Mouse (Mus musculus): ENCODE data around the gene Ceacam9. TPM values are rescaled to one million over a fixed set of nuclear protein-coding genes. Genes with fewer than 3 reads are reported as not detected.

Gene Ceacam9
- polyA plus RNA-seq, 1 experiment: not detected

DNA sequence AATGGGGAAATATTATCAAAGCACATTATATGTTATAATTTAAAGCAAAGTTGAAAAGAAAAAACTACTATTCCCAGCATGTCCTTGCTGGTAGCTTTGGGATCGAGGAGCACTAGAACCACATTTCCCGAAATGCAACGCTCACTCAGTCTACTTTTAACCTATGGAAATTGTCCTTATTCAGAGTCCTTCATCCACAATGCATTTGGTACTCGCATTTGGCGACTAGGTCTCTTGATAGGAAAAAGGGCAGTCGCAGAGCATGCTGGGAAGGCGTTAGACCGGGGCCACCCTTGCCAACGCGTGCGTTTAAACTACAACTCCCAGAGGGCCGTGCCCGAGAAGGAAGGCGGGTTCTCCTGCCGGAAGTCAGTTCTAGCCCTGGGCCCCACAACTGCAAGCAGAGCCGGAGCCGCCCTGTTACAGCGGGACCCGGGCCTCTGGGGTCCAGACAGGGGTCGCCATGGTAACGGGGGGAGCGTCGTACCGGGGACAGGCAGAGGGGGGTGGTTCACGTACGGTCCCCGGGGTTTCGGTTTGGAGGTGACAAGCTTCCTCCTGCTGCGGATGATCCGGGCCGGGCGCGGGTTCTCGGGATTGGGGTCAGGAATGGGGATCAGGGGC lies 16.5 kb downstream of the Ceacam9 start, which contains the start of gene Ap2s1:
Gene Ap2s1, plus strand, starts transcription at position 338 of the 624 bp plus-strand sequence.
- Histone ChIP-seq H3K4me1 (ENCODE audit: control insufficient read depth, insufficient read depth, low read length) (peaks cover 7% of the 10 kb centered on the region; the same call in 1 of the 2 replicates), H3K4me3 (replicated peaks; ENCODE audit: extremely low read depth, low read depth, low read length) (peak within 1 kb of the TSS; percentile 95)
- under 1% methylated on average over 34 of the region's 34 CpGs for WGBS
- TF ChIP-seq POLR2A (IDR thresholded peaks at IDR 0.05; ENCODE audit: borderline replicate concordance, extremely low read depth, low read depth, low read length) (peak; percentile 75; the same call in 1 of the 2 replicates), CTCF (IDR thresholded peaks at IDR 0.05; ENCODE audit: insufficient read depth, low read length) (no peak)
- DNase-seq: peak; percentile 92

- WGBS: 45% methylated on average over 10 of the region's 10 CpGs
- TF ChIP-seq POLR2A (IDR thresholded peaks at IDR 0.05; ENCODE audit: borderline replicate concordance, extremely low read depth, low read depth, low read length) (no peak), CTCF (IDR thresholded peaks at IDR 0.05; ENCODE audit: insufficient read depth, low read length) (no peak)
- Histone ChIP-seq H3K4me3 (replicated peaks; ENCODE audit: extremely low read depth, low read depth, low read length) (peak overlapping the region; percentile 95), H3K4me1 (ENCODE audit: control insufficient read depth, insufficient read depth, low read length) (peaks cover 7% of the 10 kb centered on the region; the same call in 1 of the 2 replicates)
- no peak for DNase-seq
Measured at GRCm38 (mm10) chr7:16739056-16739604, 17.4 kb downstream of the Ceacam9 start.

DNA sequence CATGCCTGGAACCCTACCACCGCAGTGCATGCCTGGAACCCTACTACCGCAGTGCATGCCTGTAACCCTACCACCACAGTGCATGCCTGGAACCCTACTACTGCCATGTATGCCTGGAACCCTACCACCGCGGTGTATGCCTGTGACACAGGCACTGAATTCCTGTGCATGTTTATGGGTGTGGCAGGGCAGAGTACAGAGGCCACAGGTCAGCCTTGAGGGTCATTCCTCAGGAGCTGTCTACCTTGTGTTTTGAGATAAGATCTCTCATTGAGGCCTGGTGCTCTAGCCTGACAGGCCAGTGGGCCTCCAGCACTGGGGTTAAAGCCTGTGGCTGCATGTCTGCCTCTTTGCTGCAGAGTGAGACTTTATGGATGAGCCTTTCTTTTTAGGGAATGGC lies 23.6 kb downstream of the Ceacam9 start:
- 80% methylated on average over 4 of the region's 4 CpGs for WGBS
- Histone ChIP-seq H3K4me1 (ENCODE audit: control insufficient read depth, insufficient read depth, low read length) (peaks cover 2% of the 10 kb centered on the region; the same call in 1 of the 2 replicates), H3K4me3 (replicated peaks; ENCODE audit: extremely low read depth, low read depth, low read length) (no peak overlapping the region)
- DNase-seq: no peak
- TF ChIP-seq CTCF (IDR thresholded peaks at IDR 0.05; ENCODE audit: insufficient read depth, low read length) (no peak), POLR2A (IDR thresholded peaks at IDR 0.05; ENCODE audit: borderline replicate concordance, extremely low read depth, low read depth, low read length) (no peak)

GRCm38 (mm10) chr7:16746093-16746492 lies 24.4 kb downstream of the Ceacam9 start:
- Histone ChIP-seq H3K4me3 (replicated peaks; ENCODE audit: extremely low read depth, low read depth, low read length) (no peak overlapping the region), H3K4me1 (ENCODE audit: control insufficient read depth, insufficient read depth, low read length) (peaks cover 2% of the 10 kb centered on the region; the same call in 1 of the 2 replicates)
- no peak for TF ChIP-seq POLR2A (IDR thresholded peaks at IDR 0.05; ENCODE audit: borderline replicate concordance, extremely low read depth, low read depth, low read length)
- peak; percentile 35; the same call in 1 of the 2 replicates for TF ChIP-seq CTCF (IDR thresholded peaks at IDR 0.05; ENCODE audit: insufficient read depth, low read length)
- DNase-seq: peak; percentile 29
- WGBS: 61% methylated on average over 3 of the region's 3 CpGs

- TF ChIP-seq POLR2A (IDR thresholded peaks at IDR 0.05; ENCODE audit: borderline replicate concordance, extremely low read depth, low read depth, low read length) (no peak), CTCF (IDR thresholded peaks at IDR 0.05; ENCODE audit: insufficient read depth, low read length) (no peak)
- no peak for DNase-seq
- peaks cover 4% of the 10 kb centered on the region; the same call in 1 of the 2 replicates for H3K4me1 ChIP-seq (ENCODE audit: control insufficient read depth, insufficient read depth, low read length)
- H3K4me3 ChIP-seq (replicated peaks; ENCODE audit: extremely low read depth, low read depth, low read length): no peak overlapping the region
- 88% methylated on average over 6 of the region's 6 CpGs for WGBS
Measured at GRCm38 (mm10) chr7:16747656-16748055, 25.9 kb downstream of the Ceacam9 start.

DNA sequence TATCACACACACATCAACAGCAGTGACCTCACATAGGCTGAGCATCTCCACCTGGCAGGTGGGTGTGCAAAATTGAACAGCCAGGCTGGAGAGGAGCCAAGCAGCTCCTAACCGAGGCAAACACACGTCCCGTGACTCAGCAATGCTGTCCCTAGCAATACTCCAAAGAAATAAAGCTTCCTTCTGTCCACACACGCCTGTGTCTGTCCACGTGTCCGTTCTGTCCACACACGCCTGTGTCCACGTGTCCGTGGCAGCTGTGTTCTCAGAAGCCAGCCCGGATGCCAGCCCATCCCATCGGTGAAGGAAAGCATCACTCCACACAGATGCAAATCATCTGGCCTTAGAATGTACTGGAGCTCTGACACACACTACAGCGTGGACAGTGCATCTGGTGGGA lies 30.3 kb downstream of the Ceacam9 start:
- no peak overlapping the region for H3K4me3 ChIP-seq (replicated peaks; ENCODE audit: extremely low read depth, low read depth, low read length)
- WGBS: 63% methylated on average over 12 of the region's 12 CpGs
- peaks cover 5% of the 10 kb centered on the region; the same call in 1 of the 2 replicates for H3K4me1 ChIP-seq (ENCODE audit: control insufficient read depth, insufficient read depth, low read length)
- no peak for TF ChIP-seq CTCF (IDR thresholded peaks at IDR 0.05; ENCODE audit: insufficient read depth, low read length)
- TF ChIP-seq POLR2A (IDR thresholded peaks at IDR 0.05; ENCODE audit: borderline replicate concordance, extremely low read depth, low read depth, low read length): no peak
- DNase-seq: no peak

GRCm38 (mm10) chr7:16755362-16756017 lies 33.8 kb downstream of the Ceacam9 start:
- Histone ChIP-seq H3K4me3 (replicated peaks; ENCODE audit: extremely low read depth, low read depth, low read length) (no peak overlapping the region), H3K4me1 (ENCODE audit: control insufficient read depth, insufficient read depth, low read length) (peaks cover 8% of the 10 kb centered on the region)
- no peak for TF ChIP-seq CTCF (IDR thresholded peaks at IDR 0.05; ENCODE audit: insufficient read depth, low read length)
- WGBS: 27% methylated on average over 17 of the region's 17 CpGs
- DNase-seq: no peak

GRCm38 (mm10) chr7:16758872-16759574 lies 37.3 kb downstream of the Ceacam9 start:
- no peak for TF ChIP-seq CTCF (IDR thresholded peaks at IDR 0.05; ENCODE audit: insufficient read depth, low read length)

DNA sequence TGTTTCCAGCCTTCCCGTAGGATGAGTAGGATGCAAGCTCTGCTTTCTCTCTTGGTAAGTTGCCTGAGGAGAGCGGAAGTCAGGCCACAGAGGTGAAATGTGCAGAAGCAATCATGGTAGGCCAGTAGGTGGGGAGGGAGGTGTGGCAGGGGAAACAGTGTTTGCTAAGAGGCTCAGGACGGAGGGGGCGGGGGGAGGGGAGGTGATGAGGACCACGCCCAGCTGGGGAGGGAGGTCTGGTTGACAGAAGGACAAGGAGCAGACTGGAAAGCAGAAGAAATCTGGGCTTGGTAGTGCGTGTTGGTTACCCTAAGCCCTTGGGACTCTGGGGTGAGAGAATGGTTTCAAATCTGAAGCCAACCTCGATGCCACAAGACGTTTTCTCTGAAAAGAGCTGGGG lies 38.6 kb downstream of the Ceacam9 start:
- Histone ChIP-seq H3K4me3 (replicated peaks; ENCODE audit: extremely low read depth, low read depth, low read length) (no peak overlapping the region), H3K4me1 (ENCODE audit: control insufficient read depth, insufficient read depth, low read length) (peaks cover 13% of the 10 kb centered on the region)
- no peak for DNase-seq
- TF ChIP-seq POLR2A (IDR thresholded peaks at IDR 0.05; ENCODE audit: borderline replicate concordance, extremely low read depth, low read depth, low read length) (peak; percentile 27; the same call in 1 of the 2 replicates), CTCF (IDR thresholded peaks at IDR 0.05; ENCODE audit: insufficient read depth, low read length) (no peak)
- 14% methylated on average over 8 of the region's 8 CpGs for WGBS

More at GRCm38 (mm10) chr7:16758872-16759574, 37.3 kb downstream of the Ceacam9 start:
- peaks cover 14% of the 10 kb centered on the region for H3K4me1 ChIP-seq (ENCODE audit: control insufficient read depth, insufficient read depth, low read length)
- DNase-seq: no peak
- no peak overlapping the region for H3K4me3 ChIP-seq (replicated peaks; ENCODE audit: extremely low read depth, low read depth, low read length)
- WGBS: 71% methylated on average over 10 of the region's 11 CpGs

All from lung, adult 2 months (tissue).